Mouse (Mus musculus) lung, postnatal 0 days (tissue): ENCODE results near the gene Hspa1l.
"Not testable (repeated sequence)": the region's sequence is repeated elsewhere in the genome, so short reads cannot be mapped to it uniquely, and the experiment has no call there.

Source experiments
- CTCF ChIP-seq: IDR thresholded peaks from 2 replicates; pipeline ENCODE4 v1.5.1; 2016; ENCODE audit warnings: antibody characterized with exemption, mild to moderate bottlenecking
- EP300 ChIP-seq: IDR thresholded peaks from 2 replicates; pipeline ENCODE4 v1.6.1; 2016; ENCODE audit warnings: antibody characterized with exemption, mild to moderate bottlenecking, control low read depth

GRCm38 (mm10) chr17:34972069-34972749 is at the start of gene Hspa1l, which contains the start of gene Hspa1a:
- not testable (repeated sequence) for TF ChIP-seq CTCF
- 0 out of 2 replicates have a peak, but pooled peaks have one; percentile 20 for TF ChIP-seq EP300
